Mouse (Mus musculus) embryo, embryonic 11.5 days (tissue): ENCODE data around the gene Grin2c.

Experiments
- DNase-seq: peaks from one replicate; pipeline ENCODE4 v3.0.0-alpha.2; 2012; ENCODE audit warnings: low read depth, low spot score

The Grin2c gene

DNA sequence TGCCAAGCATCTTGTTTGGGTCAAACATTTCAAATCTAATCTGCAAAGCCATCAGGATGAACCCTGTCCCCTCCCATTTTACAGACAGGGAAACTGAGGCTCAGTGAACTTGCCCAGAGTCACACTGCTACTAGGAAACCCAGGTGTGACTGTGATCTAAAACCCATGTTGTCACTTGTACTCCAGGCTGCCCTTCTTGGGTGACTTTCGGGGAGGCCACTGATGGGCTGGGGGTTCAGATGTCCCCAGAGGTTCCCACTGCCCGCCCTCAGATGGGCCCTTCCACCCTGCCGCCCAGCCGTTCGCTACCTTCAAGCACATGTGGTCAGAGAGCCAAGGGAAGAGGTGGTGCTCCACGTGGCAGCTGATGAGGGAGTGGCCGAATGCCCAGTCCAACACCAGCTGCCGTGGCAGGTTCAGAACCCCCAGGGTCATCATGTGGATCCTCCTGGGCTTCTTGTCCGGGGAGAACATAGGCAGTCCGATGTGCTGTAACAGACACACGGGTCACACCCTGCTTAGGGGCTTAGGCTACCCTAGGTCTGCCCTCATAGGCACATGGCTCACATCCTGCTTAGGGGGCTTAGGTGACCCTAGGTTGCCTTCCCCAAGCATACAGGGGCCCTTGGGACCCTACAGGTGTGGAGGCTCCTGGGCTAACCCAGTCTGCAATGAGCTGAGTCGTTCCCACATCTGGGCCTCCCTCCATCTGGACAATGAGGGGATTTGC lies 17.0 kb upstream of the Grin2c start:
- DNase-seq: no peak

DNA sequence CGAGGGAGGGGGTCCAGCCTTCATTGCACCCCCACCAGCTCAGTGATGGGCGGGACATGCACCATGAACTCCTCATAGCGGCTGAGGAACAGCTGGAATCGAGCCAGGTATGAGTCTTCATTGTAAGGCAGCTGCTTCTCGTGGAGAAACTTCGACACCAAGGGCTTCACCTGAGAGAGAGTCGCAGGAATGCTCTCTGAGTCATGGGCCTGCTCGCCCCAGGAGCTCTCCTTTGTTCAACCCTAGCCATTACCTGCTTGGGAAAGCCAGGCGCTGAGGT lies 16.4 kb upstream of the Grin2c start:
- no peak for DNase-seq

DNA sequence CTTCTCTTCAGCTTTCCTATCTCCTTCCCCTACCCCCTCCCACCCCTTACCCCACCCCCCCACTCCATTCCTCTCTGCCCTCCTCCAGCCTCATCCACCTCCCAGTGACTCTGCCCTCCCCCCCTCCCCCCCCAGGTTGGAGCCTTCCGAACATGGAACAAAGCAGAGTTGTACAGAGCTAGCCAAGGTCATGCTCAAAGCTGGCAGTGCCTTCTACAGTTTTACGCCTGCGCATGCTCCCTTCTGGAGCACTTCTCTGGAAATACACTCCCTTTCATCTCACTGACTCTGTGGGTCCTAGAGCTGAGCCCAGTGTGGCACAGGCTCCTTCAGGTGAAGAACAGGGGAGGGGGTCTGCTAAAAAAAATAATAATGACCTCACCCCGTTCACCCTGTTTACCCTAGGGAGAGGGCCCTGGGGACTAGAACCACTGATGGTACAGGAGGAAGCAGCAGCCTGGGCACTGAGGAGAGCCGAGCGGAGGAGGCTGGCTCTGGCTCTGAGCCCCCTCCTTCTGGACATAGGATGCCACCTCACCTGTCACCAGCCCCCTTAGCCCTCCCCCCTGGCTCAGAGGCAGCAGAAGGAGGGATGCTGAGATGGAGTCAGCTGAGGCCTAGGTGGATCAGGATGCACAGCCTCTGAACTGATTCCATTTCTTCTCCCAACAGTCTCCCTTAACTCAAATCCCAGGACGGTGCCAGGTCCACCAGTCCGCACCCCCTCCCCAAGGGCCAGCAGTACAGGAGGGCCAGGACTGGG lies 15.9 kb upstream of the Grin2c start:
- no peak for DNase-seq

DNA sequence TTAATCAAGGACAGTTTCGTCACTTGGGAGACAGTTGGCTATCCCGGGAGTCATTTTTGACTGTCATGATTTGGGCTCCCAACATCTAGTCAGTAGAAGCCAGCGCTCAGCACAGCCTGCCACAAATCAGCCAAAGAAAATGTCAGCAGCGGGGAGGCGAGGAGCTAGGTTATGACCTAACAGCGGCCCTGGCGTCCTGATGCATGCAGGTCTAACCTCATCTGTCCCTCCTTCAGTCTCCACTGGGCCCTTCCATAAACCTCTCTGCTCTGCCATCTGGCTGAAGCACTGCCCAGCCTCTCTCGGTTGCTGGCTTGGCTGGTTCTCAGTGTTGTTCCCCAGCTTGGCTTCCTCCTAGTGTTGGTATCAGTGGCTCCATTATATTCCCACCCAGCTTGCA lies 15.3 kb upstream of the Grin2c start:
- no peak for DNase-seq

DNA sequence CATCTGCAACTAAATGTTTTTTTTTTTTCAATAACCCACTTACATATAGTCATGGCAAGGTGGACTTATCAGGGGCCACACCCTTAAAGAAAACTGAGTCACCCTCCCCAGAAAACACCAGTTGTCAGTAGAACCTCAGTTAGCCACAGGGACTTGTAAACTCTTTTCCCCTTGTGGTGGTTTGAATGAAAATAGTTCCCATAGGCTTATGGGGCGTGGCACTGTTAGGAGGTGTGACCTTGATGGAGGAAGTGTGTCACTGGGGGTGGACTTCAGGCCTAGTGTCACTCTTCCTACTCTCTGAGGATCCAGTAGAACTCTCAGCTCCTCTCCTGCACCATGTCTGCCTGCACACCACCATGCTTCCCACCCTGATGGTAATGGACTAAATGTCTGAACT lies 12.7 kb upstream of the Grin2c start:
- no peak for DNase-seq

DNA sequence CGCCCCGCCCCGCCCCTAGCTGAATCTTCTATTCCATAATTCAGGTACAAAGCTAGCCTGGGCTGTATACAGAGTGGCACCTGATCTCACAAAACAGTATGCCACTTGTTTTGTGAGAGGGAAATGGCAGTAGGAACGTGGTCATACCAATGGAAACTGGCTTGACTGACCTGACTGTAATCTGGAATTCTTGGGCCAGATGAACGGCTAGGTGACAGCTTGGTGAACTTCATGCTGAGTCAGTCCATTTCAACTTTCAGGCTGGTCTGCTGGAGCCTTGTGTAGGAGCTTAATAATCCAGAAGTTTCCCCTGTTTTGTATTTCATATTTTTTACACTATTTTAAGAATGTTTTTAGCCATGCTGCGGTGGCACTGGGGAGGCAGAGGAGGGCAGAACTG lies 11.1 kb upstream of the Grin2c start:
- no peak for DNase-seq

DNA sequence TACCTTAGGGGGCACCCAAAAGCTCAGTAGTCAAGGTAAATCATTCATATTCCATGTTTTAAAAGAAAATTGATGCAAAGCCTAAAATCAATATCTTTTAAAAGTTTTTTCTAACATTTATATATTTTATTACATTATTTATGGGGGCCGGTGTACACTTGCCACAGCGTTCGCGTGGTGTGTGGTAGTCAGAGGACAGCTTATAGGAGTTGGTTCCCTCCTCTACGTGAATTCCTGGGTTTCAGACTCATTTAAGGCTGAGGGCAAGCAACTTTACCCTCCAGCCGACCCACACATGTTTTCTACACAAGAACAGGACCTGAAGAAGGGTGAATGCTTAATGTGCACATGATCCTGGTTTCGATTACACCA lies 10.5 kb upstream of the Grin2c start:
- DNase-seq: no peak

DNA sequence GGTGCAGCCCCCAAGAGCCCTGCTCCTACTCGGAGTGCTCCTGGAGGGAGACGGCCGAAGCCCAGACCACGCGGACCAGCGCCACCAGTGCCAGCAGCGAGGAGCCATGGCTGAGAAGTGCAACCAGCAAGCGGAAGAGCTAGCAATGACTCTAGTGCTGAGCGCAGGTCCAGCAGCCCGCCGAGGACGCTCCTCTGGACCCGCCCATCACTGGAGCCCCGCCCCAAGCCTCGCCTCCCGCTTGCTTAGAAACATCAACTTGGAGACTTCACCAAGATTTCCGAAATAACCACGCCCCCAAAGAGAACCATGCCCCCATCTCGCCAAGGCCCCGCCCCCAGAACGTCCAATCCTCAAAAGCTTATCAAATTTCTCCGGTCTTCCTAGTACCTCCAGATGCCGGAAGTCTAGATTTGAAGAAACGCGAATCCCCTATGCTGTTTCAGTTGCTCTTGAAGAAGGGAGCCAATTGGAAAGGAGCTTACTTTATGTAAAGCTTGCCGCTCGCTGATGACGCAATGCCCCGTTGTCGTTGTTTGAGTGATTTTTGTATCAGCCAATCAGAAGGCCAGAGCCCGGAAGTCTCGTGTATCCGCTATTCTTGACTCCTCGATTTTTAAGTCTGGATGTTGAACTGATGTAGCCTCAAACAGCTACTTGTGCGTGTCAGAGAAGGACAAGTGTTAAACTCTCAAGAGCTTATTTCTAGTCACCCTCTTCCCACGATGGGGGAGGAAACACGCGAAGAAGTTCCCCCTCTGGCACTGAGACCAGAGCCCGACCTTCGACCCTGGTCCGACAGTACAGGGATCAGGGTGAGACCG lies 9.9 kb upstream of the Grin2c start, which contains the start of gene Fdxr:
Gene Fdxr, minus strand, starts transcription at position 271 of the 824 bp plus-strand sequence.
- peak; percentile 99 for DNase-seq

DNA sequence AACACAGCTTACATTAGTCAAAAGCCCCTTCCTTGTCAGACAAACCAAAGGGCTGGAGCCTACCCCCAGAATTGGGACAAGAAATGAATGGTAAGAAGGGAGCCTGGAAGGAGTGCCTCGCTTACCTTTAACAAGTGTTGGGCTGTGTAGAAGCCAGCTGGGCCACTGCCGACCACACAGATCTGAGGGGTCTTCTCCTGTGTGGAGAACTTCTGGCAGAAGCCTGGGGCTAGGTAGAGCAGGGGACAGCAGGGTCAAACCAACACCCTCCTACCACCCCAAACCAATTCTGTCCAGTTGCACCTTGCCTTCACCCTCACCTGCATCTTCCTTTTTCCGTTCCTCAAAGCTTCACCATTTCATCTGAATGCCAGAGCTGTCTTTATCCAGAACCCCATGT lies 8.9 kb upstream of the Grin2c start:
- DNase-seq: no peak

DNA sequence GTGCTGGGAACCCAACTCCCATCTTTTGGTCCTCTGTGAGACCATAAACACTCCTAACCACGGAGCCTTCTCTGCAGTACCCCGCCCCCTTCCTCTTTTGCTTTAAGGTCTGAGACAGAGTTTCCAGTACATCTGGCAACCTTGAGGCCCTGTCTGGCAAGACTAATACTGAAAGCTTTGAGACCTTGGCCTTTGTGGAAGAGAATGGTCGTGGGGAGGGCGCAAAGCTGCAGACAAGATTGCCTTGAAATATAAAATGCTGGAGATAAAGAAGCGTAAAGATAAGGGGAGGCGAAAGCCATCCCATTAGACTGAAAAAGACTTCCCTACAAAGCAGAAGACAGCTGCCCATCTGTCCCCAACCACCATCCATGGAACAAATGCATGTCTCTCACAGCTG lies 8.5 kb upstream of the Grin2c start:
- no peak for DNase-seq

DNA sequence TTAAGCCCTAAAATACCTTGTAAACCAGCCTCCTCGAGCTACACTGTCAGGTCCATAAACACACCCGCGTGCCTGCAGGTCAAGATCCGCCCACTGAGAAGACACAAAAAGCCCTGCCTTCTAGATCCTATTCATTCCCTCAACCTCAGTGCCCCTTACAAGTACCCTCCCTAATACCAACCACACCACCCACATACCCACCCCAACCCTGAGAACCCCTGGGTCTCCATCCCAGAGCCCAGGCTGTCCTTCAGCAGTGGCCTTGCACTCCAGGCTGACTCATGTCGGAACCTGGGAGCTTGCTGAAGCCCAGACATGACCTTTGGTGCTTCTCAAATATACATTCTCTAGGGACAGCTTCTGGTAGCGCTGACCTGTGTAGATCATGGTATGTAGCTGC lies 7.7 kb upstream of the Grin2c start:
- DNase-seq: no peak

DNA sequence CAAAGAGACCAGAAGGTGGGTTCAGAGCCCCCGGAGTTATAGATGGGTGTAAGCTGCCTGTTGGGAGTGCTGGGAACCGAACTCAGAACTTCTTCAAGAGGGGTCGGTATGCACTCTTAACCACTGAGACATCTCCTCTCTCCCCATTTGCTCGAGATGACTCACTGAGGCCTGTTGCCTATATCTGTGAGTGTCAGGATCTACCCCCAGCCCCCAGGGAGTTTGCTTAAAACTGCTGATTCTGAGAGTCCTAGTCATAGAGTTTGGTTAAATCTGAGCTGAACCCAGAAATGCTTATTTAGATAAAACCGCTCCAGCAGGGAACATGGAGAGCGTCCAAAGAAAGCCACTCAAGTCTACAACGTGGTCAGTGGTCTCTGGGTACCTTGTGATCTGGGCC lies 7.1 kb upstream of the Grin2c start:
- no peak for DNase-seq

DNA sequence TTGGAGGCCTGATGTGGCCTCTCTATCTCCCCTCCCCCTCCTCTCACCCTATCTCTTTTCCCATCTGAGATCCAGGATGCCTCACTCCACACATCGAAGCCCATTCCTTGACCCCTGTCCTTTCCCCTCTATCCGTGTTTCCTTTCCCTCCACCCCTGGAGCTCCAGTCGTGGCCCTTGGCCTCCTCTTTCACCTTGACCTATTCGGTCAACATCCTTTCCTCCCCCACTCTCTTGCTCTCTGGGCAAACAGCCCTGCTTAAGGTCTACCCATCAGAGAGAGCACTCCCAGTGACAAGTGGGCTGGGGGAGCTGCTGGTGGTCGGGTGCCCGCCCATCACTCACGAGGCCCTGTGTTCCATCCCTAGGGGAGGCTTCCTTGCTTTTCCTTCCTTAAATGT lies 6.7 kb upstream of the Grin2c start:
- no peak for DNase-seq

DNA sequence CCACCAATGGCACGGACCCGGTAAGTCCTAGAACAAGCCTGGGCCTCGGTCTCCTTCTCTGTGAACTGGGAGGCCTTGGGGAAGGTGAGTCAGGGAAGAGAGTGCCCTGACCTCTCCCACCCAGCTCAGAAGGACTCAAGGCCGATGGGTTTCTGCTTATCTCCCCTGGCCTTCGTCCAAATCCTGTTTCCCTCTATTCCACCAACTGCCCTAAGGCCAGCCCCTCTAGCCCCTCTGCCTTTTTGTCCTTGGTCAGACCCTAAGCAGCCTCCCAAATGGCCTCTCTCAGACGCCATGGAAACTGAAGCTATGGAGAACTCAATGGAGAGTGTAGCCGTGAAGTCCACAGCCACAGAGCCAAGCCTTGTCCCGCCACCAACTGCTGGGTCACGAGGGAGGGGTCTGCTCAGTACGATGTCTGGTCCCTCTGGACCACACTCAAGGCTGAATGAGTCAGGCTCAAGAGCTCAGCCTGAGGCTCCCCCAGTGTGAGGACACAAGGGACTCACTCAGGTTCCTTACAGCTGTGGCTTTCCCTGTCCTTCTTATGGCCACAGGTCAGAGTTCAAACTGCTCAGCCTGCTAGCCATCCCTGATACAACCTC lies 6.0 kb upstream of the Grin2c start:
- DNase-seq: no peak

DNA sequence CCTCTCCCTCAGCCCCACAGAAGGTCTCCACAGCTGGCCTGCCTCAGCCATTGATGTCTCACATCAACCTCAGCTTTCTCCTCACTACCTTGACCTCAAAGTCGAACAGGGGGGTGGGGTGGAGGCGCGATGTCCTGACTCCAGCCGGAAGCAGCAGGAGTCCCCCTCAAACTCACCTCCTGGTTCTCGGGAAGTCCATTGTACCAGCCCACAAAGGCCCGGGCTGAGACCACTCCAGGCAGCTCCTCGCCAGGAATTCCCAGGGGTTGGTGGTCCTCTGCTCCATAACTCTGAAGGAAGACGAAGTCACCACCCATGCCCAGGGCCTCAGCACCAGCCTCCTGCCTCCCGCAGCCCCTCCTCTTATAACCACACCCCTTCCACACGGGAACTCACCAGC lies 4.4 kb upstream of the Grin2c start:
- DNase-seq: no peak

DNA sequence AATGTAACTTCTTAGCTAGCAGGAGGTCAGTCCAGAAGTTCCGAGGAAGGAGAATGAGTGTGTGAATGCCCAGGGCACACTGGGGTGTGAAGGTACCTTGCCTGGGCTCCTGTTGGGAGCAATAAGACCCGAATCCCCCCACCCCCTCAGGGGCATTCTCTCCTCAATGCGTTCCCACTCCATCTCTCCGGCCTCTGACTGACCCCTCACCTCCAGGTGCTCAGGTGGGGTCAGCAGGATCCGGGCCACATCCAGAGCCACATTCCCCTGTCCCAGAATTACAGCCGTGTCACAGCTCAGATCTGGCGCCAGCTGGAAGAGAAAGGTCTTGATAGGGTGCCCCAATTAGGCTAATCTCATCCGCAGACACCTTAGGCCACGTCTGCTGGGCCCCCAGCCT lies 4.0 kb upstream of the Grin2c start:
- no peak for DNase-seq

DNA sequence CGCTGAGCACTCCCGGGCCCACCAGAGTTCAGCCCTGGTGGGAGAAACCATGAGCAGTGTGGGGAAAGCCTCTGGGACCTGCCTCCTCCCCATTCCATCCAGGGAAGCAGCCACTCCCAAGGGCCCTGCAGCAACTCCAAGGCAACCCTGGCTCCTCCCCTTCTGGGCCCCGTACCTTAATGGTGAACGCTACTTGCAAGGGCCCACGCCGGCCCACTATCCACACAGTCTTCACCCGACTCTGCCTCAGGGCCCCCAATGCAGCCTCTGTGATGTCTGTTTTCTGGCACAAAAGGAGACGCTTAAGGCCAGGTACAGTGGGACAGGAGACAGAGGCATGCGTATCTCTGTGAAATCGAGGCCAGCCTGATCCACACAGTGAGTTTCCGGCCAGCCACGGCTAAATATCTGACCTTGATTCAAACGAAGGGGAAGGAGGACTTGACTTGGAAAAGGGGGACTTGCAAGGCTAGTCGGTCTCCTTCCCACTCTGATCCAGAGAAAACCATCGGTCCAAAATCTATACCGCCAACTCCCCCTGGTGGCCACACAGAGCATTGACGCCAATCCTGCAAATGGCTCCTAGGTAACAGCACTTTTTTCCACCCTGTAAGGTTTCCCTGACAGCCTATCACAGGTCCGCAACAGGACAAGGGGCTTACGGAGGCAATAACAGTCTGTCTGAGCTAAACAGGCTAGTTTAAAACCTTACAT lies 3.3 kb upstream of the Grin2c start:
- DNase-seq: peak; percentile 67

DNA sequence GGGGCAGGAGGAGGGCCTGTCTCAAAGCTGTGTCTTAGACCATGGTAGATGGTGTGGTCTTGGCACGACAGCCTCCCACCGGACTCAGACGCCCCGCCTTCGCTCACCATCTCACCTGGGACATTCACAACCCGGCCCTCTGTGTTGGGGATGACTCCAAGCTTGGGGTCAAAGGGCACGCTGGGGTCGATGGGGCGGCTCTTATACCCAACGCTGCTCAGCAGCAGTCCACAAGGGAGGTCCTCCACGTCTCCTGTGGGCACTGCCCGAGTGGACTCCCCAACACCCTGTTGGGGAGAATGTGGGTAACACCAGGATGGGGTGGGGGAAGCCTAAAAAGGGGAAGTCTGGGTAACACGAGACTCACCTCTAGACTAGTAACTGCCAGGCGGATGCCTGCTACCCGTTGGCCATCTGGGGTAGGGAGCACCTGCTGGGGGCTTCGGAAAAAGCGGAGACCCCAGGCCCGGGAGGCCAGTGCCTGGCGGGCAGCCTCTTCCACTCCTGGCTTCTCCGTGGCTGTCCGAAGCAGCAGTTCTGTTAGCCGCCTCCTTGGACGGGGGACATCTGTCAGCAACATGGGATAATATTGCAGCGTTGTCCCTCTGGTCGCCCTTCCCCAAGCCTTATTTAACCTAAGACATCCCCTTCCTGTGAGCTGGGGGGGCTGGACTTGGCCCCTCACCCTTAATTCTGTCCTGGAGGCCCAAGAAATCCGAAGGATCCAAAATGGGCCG lies 2.5 kb upstream of the Grin2c start:
- DNase-seq: no peak

DNA sequence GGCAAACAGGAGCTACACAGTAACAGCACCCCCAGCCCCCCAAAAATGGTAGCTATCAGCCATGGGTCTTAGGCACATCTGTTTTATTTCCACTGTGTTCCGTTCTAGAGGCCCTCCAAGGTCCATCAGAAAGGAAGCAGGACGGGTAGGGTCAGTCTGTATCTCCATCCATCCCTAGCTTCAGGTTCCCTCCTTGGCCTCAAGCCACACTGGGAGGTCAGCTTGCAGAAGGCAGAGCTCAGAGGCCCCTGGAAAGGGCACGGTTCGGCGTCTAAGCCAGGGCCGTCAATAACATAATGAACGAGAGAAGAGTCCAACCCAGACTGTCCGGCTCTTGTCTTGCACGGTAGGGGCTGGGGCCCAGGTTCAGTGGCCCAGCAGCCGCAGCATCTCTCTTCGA lies 915 bp upstream of the Grin2c start:
- DNase-seq: no peak

DNA sequence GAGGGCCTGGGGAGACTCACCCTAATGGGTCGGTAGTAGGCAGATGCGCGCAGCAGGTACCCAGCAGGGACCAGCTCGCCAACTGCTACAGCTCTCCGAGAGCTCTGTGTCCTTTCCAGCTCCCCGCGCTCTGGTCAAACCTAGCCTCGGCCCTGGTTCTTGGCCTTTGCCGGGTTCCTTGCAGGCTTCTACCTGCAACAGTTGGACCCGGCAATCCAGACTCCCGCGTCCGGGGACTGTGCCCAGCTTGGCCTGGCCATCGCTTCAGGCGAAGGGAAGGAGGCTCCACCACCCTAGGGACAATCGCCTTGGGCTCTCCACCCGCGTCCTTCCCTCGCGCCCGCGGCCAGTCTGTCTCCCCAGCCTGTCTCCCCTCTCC lies 654 bp downstream of the Grin2c start:
- no peak for DNase-seq

DNA sequence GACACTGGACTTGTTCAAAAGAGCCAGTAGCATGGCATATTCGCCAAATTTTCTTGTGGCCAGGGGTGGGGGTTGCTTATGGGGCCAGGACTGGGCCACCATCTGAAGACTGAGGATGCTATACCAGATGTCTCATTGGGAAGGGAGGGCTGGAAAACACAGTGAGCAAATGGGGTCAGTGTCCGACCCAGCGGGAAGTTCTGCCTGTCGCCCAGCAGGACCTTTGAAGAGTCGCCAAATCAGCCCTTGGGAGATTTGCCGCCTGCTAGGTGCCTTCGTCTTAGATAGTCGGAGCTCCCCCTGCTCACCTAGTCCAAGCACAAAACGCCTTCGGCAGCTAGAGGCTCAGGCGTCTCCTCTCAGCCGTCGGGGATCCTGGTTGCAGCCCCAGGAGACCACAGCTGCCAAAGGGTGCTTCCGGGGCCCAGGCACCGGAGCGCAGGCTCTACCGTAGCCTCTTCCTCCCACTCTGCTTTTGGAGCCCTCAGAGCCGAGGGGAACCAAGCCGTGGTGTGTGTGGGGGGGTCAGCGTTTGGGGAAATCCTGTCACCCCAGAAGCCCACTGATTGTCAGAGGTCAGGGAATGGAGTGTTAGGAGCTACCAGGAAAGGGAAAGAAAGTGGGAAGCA lies 1.2 kb downstream of the Grin2c start:
- no peak for DNase-seq
